Mouse (Mus musculus) CH12.LX (cell line): ENCODE measurements at regions not wholly inside any gene's neighbourhood (a gene's known extent, or its start where the extent isn't known, plus 50 kb on each side); places are given as distances from the start of the nearest gene placed in this dataset.

Source experiments
- CTCF ChIP-seq, 2 experiments: IDR thresholded peaks in 1 of 2; conservative IDR thresholded peaks in 1 of 2; 2 replicates each; pipeline ENCODE4 v1.5.1; 2011 to 2012; ENCODE audit warnings: low read depth in 2 of 2, low read length in 2 of 2, improper control_type of control experiment in 1 of 2, inconsistent platforms in 1 of 2, mild to moderate bottlenecking in 1 of 2, moderate library complexity in 1 of 2
- EP300 ChIP-seq: IDR thresholded peaks from 2 replicates; pipeline ENCODE4 v1.6.1; 2011; ENCODE audit warnings: low read length, improper control_type of control experiment
- MAX ChIP-seq: IDR thresholded peaks from 2 replicates; pipeline ENCODE4 v1.6.1; 2011; ENCODE audit warnings: low read length, improper control_type of control experiment
- NELFE ChIP-seq: IDR thresholded peaks from 2 replicates; pipeline ENCODE4 v1.6.1; 2011; ENCODE audit warnings: low read depth, low read length, improper control_type of control experiment

- TF ChIP-seq EP300 (no peak), CTCF (conservative IDR thresholded peaks at IDR 0.05 in 1 of 2, IDR thresholded peaks at IDR 0.05 in 1 of 2; ENCODE audit: low read depth in 2 of 2, low read length in 2 of 2) (no peak), NELFE (no peak), MAX (no peak)
Measured at GRCm38 (mm10) chr17:62286086-62287080, 594.7 kb downstream of the Efna5 start.
